Mouse (Mus musculus) liver, embryonic 14.5 days (tissue): Measurements from ENCODE around the gene Gcnt7. TPM values are rescaled to one million over a fixed set of nuclear protein-coding genes. Genes with fewer than 3 reads are reported as not detected.

Experiments used
- ATAC-seq: fragments of 200-750 bp; cut with Nextera tagmentation; 2 replicates; pipeline ENCODE4 v1.8.0; 2017; ENCODE audit warnings: moderate number of reproducible peaks, mild to moderate bottlenecking, moderate library complexity; ENCODE audit not compliant: insufficient read depth
- DNase-seq, 3 experiments: peaks; one replicate each; pipeline ENCODE4 v3.0.0-alpha.2; 2012 to 2013; ENCODE audit warnings: low read depth in 3 of 3, low spot score in 3 of 3
- H3K27ac ChIP-seq: fragments of 300-500 bp; sonication (generic); 2 replicates; pipeline ENCODE4 v1.5.1; 2014; ENCODE audit warnings: moderate library complexity, mild to moderate bottlenecking, control low read depth, inconsistent platforms
- H3K27me3 ChIP-seq: fragments of 300-500 bp; sonication (generic); 2 replicates; pipeline ENCODE4 v1.6.1; 2014; ENCODE audit warnings: mild to moderate bottlenecking, low read length, moderate library complexity; ENCODE audit not compliant: control insufficient read depth, insufficient read depth
- H3K36me3 ChIP-seq: fragments of 300-500 bp; sonication (generic); replicated peaks from 2 replicates; pipeline ENCODE4 v1.6.1; 2014; ENCODE audit warnings: low read depth; ENCODE audit not compliant: control insufficient read depth, insufficient read depth
- H3K4me1 ChIP-seq, 2 experiments: fragments of 200-500 bp in 1 of 2; fragments of 300-500 bp in 1 of 2; sonication (generic) in 1 of 2; replicated peaks; 2 replicates each; pipeline ENCODE4 v1.6.1; 2012 to 2014; ENCODE audit warnings: antibody characterized with exemption in 1 of 2, inconsistent platforms in 1 of 2, low read length in 1 of 2; ENCODE audit not compliant: control insufficient read depth in 2 of 2, insufficient read depth in 2 of 2
- H3K4me2 ChIP-seq: fragments of 300-500 bp; sonication (generic); 2 replicates; pipeline ENCODE4 v1.6.1; 2014; ENCODE audit warnings: low read depth, mild to moderate bottlenecking, control low read depth, moderate library complexity
- H3K4me3 ChIP-seq, 2 experiments: fragments of 200-500 bp in 1 of 2; fragments of 300-500 bp in 1 of 2; sonication (generic) in 1 of 2; 2 replicates each; pipeline ENCODE4 v1.5.1; 2012 to 2014; ENCODE audit warnings: low read depth in 2 of 2, low read length in 2 of 2, mild to moderate bottlenecking in 2 of 2, control low read depth in 1 of 2, inconsistent platforms in 1 of 2, moderate library complexity in 1 of 2; ENCODE audit not compliant: insufficient read depth in 1 of 2
- H3K9ac ChIP-seq: fragments of 300-500 bp; sonication (generic); replicated peaks from 2 replicates; pipeline ENCODE4 v1.6.1; 2014; ENCODE audit warnings: mild to moderate bottlenecking, control low read depth, moderate library complexity
- H3K9me3 ChIP-seq: fragments of 300-500 bp; sonication (generic); 2 replicates; pipeline ENCODE4 v1.6.1; 2016; ENCODE audit warnings: low read length, mixed read lengths; ENCODE audit not compliant: control insufficient read depth
- CTCF ChIP-seq: IDR thresholded peaks from 2 replicates; pipeline ENCODE4 v1.5.1; 2016; ENCODE audit warnings: antibody characterized with exemption, low read depth, control low read depth
- EP300 ChIP-seq: IDR thresholded peaks from 2 replicates; pipeline ENCODE4 v1.6.1; 2016; ENCODE audit warnings: antibody characterized with exemption, low read depth
- WGBS: fragments of 180-500 bp; shearing (Covaris S2); extraction: QIAGEN DNeasy Blood & Tissue Kit; methylation state at CpG from one replicate; pipeline ENCODE4 v1.1.7; 2014; ENCODE audit not compliant: insufficient replicate concordance; 5-methylcytosine and 5-hydroxymethylcytosine counted together
- polyA plus RNA-seq, 2 experiments: library from polyadenylated mRNA; depleted of rRNA in 1 of 2; stranded (reverse) in 1 of 2; unstranded in 1 of 2; fragments of >200 nt; fragmentation: Nextera tagmentation in 1 of 2; extraction: Ambion mirVana in 1 of 2; gene quantifications; 2 replicates each; pipeline versions ENCODE4 v1.2.1 to v1.2.3; 2012 to 2014

The Gcnt7 gene
- polyA plus RNA-seq, 2 experiments, result 0.24 TPM; not detected in 1

DNA sequence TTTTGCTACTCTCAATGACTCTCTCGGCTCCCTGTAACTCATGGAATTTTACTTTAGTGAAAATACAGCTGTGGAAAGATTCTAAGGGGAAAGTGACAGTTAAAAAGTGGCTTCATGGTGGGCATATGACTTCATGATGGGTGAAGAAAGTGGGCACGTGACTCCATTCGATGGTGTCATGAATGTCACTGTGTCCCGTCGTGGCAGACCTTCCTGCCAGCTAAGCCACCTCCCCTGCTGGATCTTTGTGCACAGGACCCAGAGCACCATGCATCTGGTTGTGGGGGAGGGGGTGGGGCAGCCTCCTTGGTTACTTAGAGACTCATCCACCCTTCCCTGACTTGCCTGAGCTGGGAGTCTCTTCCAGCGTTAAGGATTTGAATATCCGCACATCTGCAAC lies 54.2 kb downstream of the Gcnt7 start:
- Histone ChIP-seq H3K27me3 (no peaks in the 10 kb centered on the region), H3K4me2 (no peak overlapping the region), H3K4me3 (no peak overlapping the region), H3K36me3 (no peaks in the 10 kb centered on the region), H3K27ac (no peak overlapping the region), H3K4me1 (peaks cover 0 to 5% of the 10 kb centered on the region in 2 experiments; a peak in 2 of 4 replicates), H3K9me3 (no peaks in the 10 kb centered on the region), H3K9ac (no peak overlapping the region)
- ATAC-seq (no peak), DNase-seq (no peak)
- WGBS, result 58% methylated on average over 7 of the region's 7 CpGs
- TF ChIP-seq CTCF, result no peak
- TF ChIP-seq EP300, result no peak

DNA sequence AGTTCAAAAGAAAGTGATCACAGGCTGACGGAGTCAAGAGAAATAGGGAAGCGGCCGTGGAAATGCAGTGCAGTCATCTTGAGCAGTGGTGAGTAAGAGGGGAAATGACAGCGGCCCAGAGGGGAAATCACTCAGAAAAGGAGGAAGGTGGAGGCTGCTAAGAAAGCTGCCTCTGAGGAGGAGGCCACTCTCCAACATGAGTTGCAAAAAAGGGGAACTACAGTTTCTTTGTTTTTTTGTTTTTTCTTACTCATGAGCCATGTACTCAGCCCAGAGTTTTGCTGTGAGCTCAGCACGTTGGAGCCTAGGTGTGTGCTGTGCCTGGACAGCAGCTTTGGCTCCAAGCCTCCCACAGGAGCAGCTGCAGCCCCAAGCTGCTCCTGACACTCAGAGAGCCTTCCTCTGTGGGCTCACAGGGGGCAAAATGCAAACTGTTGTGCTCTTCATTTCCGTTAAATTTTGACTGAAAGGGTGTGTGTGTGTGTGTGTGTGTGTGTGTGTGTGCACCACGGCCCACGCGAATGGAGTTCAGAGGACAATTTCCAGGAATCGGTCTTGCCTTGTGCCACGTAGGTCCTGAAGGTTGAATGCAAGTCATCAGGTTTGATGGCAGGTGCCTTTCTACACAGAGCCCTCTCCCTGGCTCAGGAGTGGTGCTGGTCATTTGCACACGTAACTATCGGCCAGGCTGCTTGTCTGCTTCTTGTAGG lies 57.1 kb downstream of the Gcnt7 start:
- DNase-seq (peak; percentile 26 to 58 (median 39)), ATAC-seq (peak; percentile 33; the same call in 1 of the 2 replicates)
- H3K27ac ChIP-seq, result no peak overlapping the region
- H3K27me3 ChIP-seq, result no peaks in the 10 kb centered on the region
- TF ChIP-seq CTCF (no peak), EP300 (0 out of 2 replicates have a peak, but pooled peaks have one; percentile 15)
- H3K4me3 ChIP-seq, result no peak overlapping the region
- WGBS, result 26% methylated on average over 13 of the region's 13 CpGs
- H3K9ac ChIP-seq, result no peak overlapping the region
- H3K9me3 ChIP-seq, result no peaks in the 10 kb centered on the region
- H3K4me1 ChIP-seq, result peaks cover 0 to 7% of the 10 kb centered on the region in 2 experiments; a peak in 2 of 4 replicates
- H3K36me3 ChIP-seq, result no peaks in the 10 kb centered on the region
- no peak overlapping the region for H3K4me2 ChIP-seq

Other genes starting within 250 kb of the Gcnt7 start
- gene Mc3r, start 210.1 kb downstream of the Gcnt7 start, polyA plus RNA-seq (2012; rRNA removed), result not detected in 2 replicates
- not detected in 2 replicates for gene Mc3r, start 210.1 kb downstream of the Gcnt7 start, polyA plus RNA-seq (2014; fragmentation: Nextera tagmentation; extraction: Ambion mirVana)
- gene Fam210b, start 113.0 kb downstream of the Gcnt7 start, polyA plus RNA-seq (2012; rRNA removed), result 44.5 and 61.2 TPM in 2 replicates
- 107 and 109 TPM in 2 replicates for gene Fam210b, start 113.0 kb downstream of the Gcnt7 start, polyA plus RNA-seq (2014; fragmentation: Nextera tagmentation; extraction: Ambion mirVana)
- gene Aurka, start 88.1 kb downstream of the Gcnt7 start, polyA plus RNA-seq (2012; rRNA removed), result 60.1 and 64.4 TPM in 2 replicates
- 131 and 142 TPM in 2 replicates for gene Aurka, start 88.1 kb downstream of the Gcnt7 start, polyA plus RNA-seq (2014; fragmentation: Nextera tagmentation; extraction: Ambion mirVana)
- 22.9 and 24.0 TPM in 2 replicates for gene Cstf1, start 87.9 kb downstream of the Gcnt7 start, polyA plus RNA-seq (2012; rRNA removed)
- 23.9 and 25.5 TPM in 2 replicates for gene Cstf1, start 87.9 kb downstream of the Gcnt7 start, polyA plus RNA-seq (2014; fragmentation: Nextera tagmentation; extraction: Ambion mirVana)
- 0.30 and 0.45 TPM in 2 replicates for gene Cass4, start 64.8 kb downstream of the Gcnt7 start, polyA plus RNA-seq (2012; rRNA removed)
- 0.75 and 0.76 TPM in 2 replicates for gene Cass4, start 64.8 kb downstream of the Gcnt7 start, polyA plus RNA-seq (2014; fragmentation: Nextera tagmentation; extraction: Ambion mirVana)
- gene Rtf2, start 18.0 kb downstream of the Gcnt7 start, polyA plus RNA-seq (2012; rRNA removed), result 17.7 and 22.5 TPM in 2 replicates
- 39.7 and 42.4 TPM in 2 replicates for gene Rtf2, start 18.0 kb downstream of the Gcnt7 start, polyA plus RNA-seq (2014; fragmentation: Nextera tagmentation; extraction: Ambion mirVana)
- gene Fam209, start 13.9 kb upstream of the Gcnt7 start, polyA plus RNA-seq (2012; rRNA removed), result 0.08 and 0.12 TPM in 2 replicates
- gene Fam209, start 13.9 kb upstream of the Gcnt7 start, polyA plus RNA-seq (2014; fragmentation: Nextera tagmentation; extraction: Ambion mirVana), result not detected in 2 replicates
- 0.01 TPM in 1 of 2 replicates, not detected in the other for gene Tfap2c, start 91.0 kb upstream of the Gcnt7 start, polyA plus RNA-seq (2012; rRNA removed)
- gene Tfap2c, start 91.0 kb upstream of the Gcnt7 start, polyA plus RNA-seq (2014; fragmentation: Nextera tagmentation; extraction: Ambion mirVana), result not detected in 2 replicates